Mouse (Mus musculus): Measurements from ENCODE around the gene Cbl. TPM values are rescaled to one million over a fixed set of nuclear protein-coding genes. Genes with fewer than 3 reads are reported as not detected.

Gene Cbl
- polyA plus RNA-seq, 1 experiment from 2014 or later, result 4.9 TPM

DNA sequence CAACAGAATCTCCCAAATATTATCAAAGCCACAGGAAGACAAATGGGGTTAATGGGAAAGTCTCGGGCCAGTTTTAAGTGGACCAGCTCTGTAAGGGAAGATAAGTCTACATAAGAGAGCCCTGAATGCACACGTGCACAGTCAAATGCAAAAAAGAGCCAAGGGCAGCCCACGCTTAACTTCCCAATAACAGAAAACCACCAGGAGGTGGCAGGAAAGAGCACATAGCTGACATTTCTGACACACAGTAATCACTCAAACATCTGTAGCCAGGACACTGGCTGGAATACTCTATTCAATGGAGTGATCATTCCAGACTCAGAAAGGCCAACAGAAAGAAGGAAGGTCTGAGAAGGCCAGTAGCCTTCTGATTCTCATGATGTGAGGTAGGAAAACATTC is 86.6 kb downstream of the Cbl start:
- H3K4me3 ChIP-seq (ENCODE audit: low read depth, low read length), result no peak overlapping the region
- no peak overlapping the region for H3K27ac ChIP-seq (replicated peaks)
- H3K9me3 ChIP-seq (ENCODE audit: control insufficient read depth, low read length), result no peaks in the 10 kb centered on the region
- ATAC-seq (ENCODE audit: low FRiP score, low TSS enrichment) (no peak), DNase-seq (ENCODE audit: low spot score) (no peak)
- 46% methylated on average over 3 of the region's 3 CpGs for whole genome bisulfite sequencing
- H3K4me1 ChIP-seq (replicated peaks; ENCODE audit: control insufficient read depth, insufficient read depth), result no peaks in the 10 kb centered on the region
- no peak overlapping the region for H3K4me2 ChIP-seq (replicated peaks; ENCODE audit: low read depth)
- 0 out of 2 replicates have a peak, but pooled peaks cover 6% of the 10 kb centered on the region for H3K36me3 ChIP-seq (ENCODE audit: control insufficient read depth, insufficient read depth, low read length)
- TF ChIP-seq EP300 (optimal IDR thresholded peaks at IDR 0.05) (no peak), CTCF (IDR thresholded peaks at IDR 0.05; ENCODE audit: low read depth) (peak; percentile 68)
- no peaks in the 10 kb centered on the region for H3K27me3 ChIP-seq (ENCODE audit: control insufficient read depth, insufficient read depth, low read length)
- no peak overlapping the region for H3K9ac ChIP-seq (ENCODE audit: low read length)

- Histone ChIP-seq H3K9me3 (ENCODE audit: control insufficient read depth, low read length) (no peaks in the 10 kb centered on the region), H3K9ac (ENCODE audit: low read length) (no peak overlapping the region), H3K4me3 (ENCODE audit: low read depth, low read length) (no peak overlapping the region), H3K4me2 (replicated peaks; ENCODE audit: low read depth) (no peak overlapping the region), H3K27me3 (ENCODE audit: control insufficient read depth, insufficient read depth, low read length) (no peaks in the 10 kb centered on the region), H3K27ac (replicated peaks) (peak overlapping the region; percentile 58; the same call in 1 of the 2 replicates), H3K4me1 (replicated peaks; ENCODE audit: control insufficient read depth, insufficient read depth) (no peaks in the 10 kb centered on the region; the same call in 1 of the 2 replicates), H3K36me3 (ENCODE audit: control insufficient read depth, insufficient read depth, low read length) (0 out of 2 replicates have a peak, but pooled peaks cover 2% of the 10 kb centered on the region)
- ATAC-seq (ENCODE audit: low FRiP score, low TSS enrichment), result no peak
- no peak for TF ChIP-seq EP300 (optimal IDR thresholded peaks at IDR 0.05)
- no peak for TF ChIP-seq CTCF (IDR thresholded peaks at IDR 0.05; ENCODE audit: low read depth)
- no peak for DNase-seq (ENCODE audit: low spot score)
These were observed 89.2 kb downstream of the Cbl start for GRCm38 (mm10) chr9:44144718-44145060.

- no peak overlapping the region for H3K4me2 ChIP-seq (replicated peaks; ENCODE audit: low read depth)
- 0 out of 2 replicates have a peak, but pooled peaks cover 2% of the 10 kb centered on the region for H3K36me3 ChIP-seq (ENCODE audit: control insufficient read depth, insufficient read depth, low read length)
- WGBS, result 49% methylated on average over 5 of the region's 8 CpGs
- peak overlapping the region; percentile 58; the same call in 1 of the 2 replicates for H3K27ac ChIP-seq (replicated peaks)
- H3K4me1 ChIP-seq (replicated peaks; ENCODE audit: control insufficient read depth, insufficient read depth), result no peaks in the 10 kb centered on the region; the same call in 1 of the 2 replicates
- no peak overlapping the region for H3K9ac ChIP-seq (ENCODE audit: low read length)
- peak; percentile 68; the same call in 1 of the 2 replicates for ATAC-seq (ENCODE audit: low FRiP score, low TSS enrichment)
- DNase-seq (ENCODE audit: low spot score), result no peak
- H3K9me3 ChIP-seq (ENCODE audit: control insufficient read depth, low read length), result no peaks in the 10 kb centered on the region
- H3K4me3 ChIP-seq (ENCODE audit: low read depth, low read length), result no peak overlapping the region
- H3K27me3 ChIP-seq (ENCODE audit: control insufficient read depth, insufficient read depth, low read length), result no peaks in the 10 kb centered on the region
- TF ChIP-seq CTCF (IDR thresholded peaks at IDR 0.05; ENCODE audit: low read depth) (peak; percentile 59), EP300 (optimal IDR thresholded peaks at IDR 0.05) (no peak)
These were observed 89.7 kb downstream of the Cbl start for GRCm38 (mm10) chr9:44144023-44144717.

- H3K4me2 ChIP-seq (replicated peaks; ENCODE audit: low read depth), result no peak overlapping the region
- peak overlapping the region; percentile 61; the same call in 1 of the 2 replicates for H3K27ac ChIP-seq (replicated peaks)
- no peaks in the 10 kb centered on the region for H3K27me3 ChIP-seq (ENCODE audit: control insufficient read depth, insufficient read depth, low read length)
- H3K4me1 ChIP-seq (replicated peaks; ENCODE audit: control insufficient read depth, insufficient read depth), result no peaks in the 10 kb centered on the region; the same call in 1 of the 2 replicates
- WGBS, result 69% methylated on average over 5 of the region's 5 CpGs
- H3K9me3 ChIP-seq (ENCODE audit: control insufficient read depth, low read length), result no peaks in the 10 kb centered on the region
- TF ChIP-seq EP300 (optimal IDR thresholded peaks at IDR 0.05), result no peak
- no peak for TF ChIP-seq CTCF (IDR thresholded peaks at IDR 0.05; ENCODE audit: low read depth)
- no peak overlapping the region for H3K4me3 ChIP-seq (ENCODE audit: low read depth, low read length)
- ATAC-seq (ENCODE audit: low FRiP score, low TSS enrichment), result no peak
- no peak overlapping the region for H3K9ac ChIP-seq (ENCODE audit: low read length)
- DNase-seq (ENCODE audit: low spot score), result no peak
- 0 out of 2 replicates have a peak, but pooled peaks cover 2% of the 10 kb centered on the region for H3K36me3 ChIP-seq (ENCODE audit: control insufficient read depth, insufficient read depth, low read length)
These were observed 90.4 kb downstream of the Cbl start for GRCm38 (mm10) chr9:44143421-44143820.

- Histone ChIP-seq H3K9ac (ENCODE audit: low read length) (no peak overlapping the region), H3K4me1 (replicated peaks; ENCODE audit: control insufficient read depth, insufficient read depth) (no peaks in the 10 kb centered on the region; the same call in 1 of the 2 replicates), H3K4me3 (ENCODE audit: low read depth, low read length) (no peak overlapping the region), H3K9me3 (ENCODE audit: control insufficient read depth, low read length) (no peaks in the 10 kb centered on the region), H3K36me3 (ENCODE audit: control insufficient read depth, insufficient read depth, low read length) (0 out of 2 replicates have a peak, but pooled peaks cover 2% of the 10 kb centered on the region), H3K4me2 (replicated peaks; ENCODE audit: low read depth) (no peak overlapping the region), H3K27ac (replicated peaks) (0 out of 2 replicates have a peak overlapping the region, but pooled peaks have one; percentile 0), H3K27me3 (ENCODE audit: control insufficient read depth, insufficient read depth, low read length) (no peaks in the 10 kb centered on the region)
- ATAC-seq (ENCODE audit: low FRiP score, low TSS enrichment) (no peak), DNase-seq (ENCODE audit: low spot score) (no peak)
- no peak for TF ChIP-seq CTCF (IDR thresholded peaks at IDR 0.05; ENCODE audit: low read depth)
- no peak for TF ChIP-seq EP300 (optimal IDR thresholded peaks at IDR 0.05)
- 71% methylated on average over 5 of the region's 5 CpGs for WGBS
These were observed 91.9 kb downstream of the Cbl start for GRCm38 (mm10) chr9:44141951-44142350.

DNA sequence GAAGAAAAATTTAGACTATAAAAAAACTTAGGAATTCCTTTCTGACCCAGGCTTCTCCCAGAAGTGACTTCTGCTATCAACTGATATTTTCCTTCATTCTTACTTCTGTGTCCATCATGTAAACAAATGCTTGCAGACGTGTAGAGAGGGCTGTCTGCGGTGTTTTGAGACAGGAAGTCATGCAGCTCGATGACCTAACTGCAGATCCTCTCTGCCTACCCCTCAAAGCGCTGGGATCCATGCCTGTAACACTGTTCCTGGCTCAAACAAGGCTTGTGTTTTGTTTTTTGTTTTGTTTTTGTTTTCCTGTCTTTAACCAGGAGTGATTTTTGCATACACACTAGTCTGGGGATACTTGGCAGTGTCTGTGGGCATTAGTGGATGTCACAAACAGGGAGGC is 96.0 kb downstream of the Cbl start:
- no peak for ATAC-seq (ENCODE audit: low FRiP score, low TSS enrichment)
- Histone ChIP-seq H3K27ac (replicated peaks) (no peak overlapping the region), H3K27me3 (ENCODE audit: control insufficient read depth, insufficient read depth, low read length) (no peaks in the 10 kb centered on the region), H3K4me1 (replicated peaks; ENCODE audit: control insufficient read depth, insufficient read depth) (peaks cover 4% of the 10 kb centered on the region; the same call in 1 of the 2 replicates), H3K36me3 (ENCODE audit: control insufficient read depth, insufficient read depth, low read length) (peaks cover 2% of the 10 kb centered on the region; the same call in 1 of the 2 replicates), H3K4me2 (replicated peaks; ENCODE audit: low read depth) (no peak overlapping the region), H3K4me3 (ENCODE audit: low read depth, low read length) (no peak overlapping the region), H3K9me3 (ENCODE audit: control insufficient read depth, low read length) (no peaks in the 10 kb centered on the region), H3K9ac (ENCODE audit: low read length) (no peak overlapping the region)
- DNase-seq (ENCODE audit: low spot score), result no peak
- WGBS, result 56% methylated on average over 4 of the region's 4 CpGs
- TF ChIP-seq EP300 (optimal IDR thresholded peaks at IDR 0.05) (no peak), CTCF (IDR thresholded peaks at IDR 0.05; ENCODE audit: low read depth) (no peak)
